Mouse (Mus musculus) urinary bladder, postnatal 14 days (tissue): ENCODE data around the gene Serpine1.
A peak's percentile ranks its signal among the peaks of the same experiment; 100 is the strongest.

Experiments used
- DNase-seq: peaks from one replicate; pipeline ENCODE4 v3.0.0; 2021; ENCODE audit warnings: low spot score

Gene Serpine1

GRCm38 (mm10) chr5:137054873-137055272 is 17.2 kb downstream of the Serpine1 start:
- DNase-seq = no peak

GRCm38 (mm10) chr5:137054299-137054698 is 17.8 kb downstream of the Serpine1 start:
- no peak for DNase-seq

- DNase-seq = no peak
Observed at GRCm38 (mm10) chr5:137051914-137052505, 20.1 kb downstream of the Serpine1 start.

GRCm38 (mm10) chr5:137051125-137051524 is 20.9 kb downstream of the Serpine1 start:
- DNase-seq = no peak

GRCm38 (mm10) chr5:137046991-137047390 is 25.1 kb downstream of the Serpine1 start:
- no peak for DNase-seq

GRCm38 (mm10) chr5:137046324-137046718 is 25.7 kb downstream of the Serpine1 start:
- no peak for DNase-seq

GRCm38 (mm10) chr5:137045402-137046323 is 26.4 kb downstream of the Serpine1 start, which contains the start of gene Ap1s1:
Ap1s1 (minus strand) TSS chr5:137046135.
- DNase-seq = peak; percentile 97

- no peak for DNase-seq
Observed at GRCm38 (mm10) chr5:137043997-137044396, 28.1 kb downstream of the Serpine1 start.

GRCm38 (mm10) chr5:137041442-137041841 is 30.6 kb downstream of the Serpine1 start:
- no peak for DNase-seq

- no peak for DNase-seq
Observed at GRCm38 (mm10) chr5:137039453-137039852, 32.6 kb downstream of the Serpine1 start.

- DNase-seq = no peak
Observed at GRCm38 (mm10) chr5:137036211-137036610, 35.9 kb downstream of the Serpine1 start.

GRCm38 (mm10) chr5:137032641-137033074 is 39.4 kb downstream of the Serpine1 start:
- peak; percentile 92 for DNase-seq

GRCm38 (mm10) chr5:137032033-137032421 is 40.0 kb downstream of the Serpine1 start:
- no peak for DNase-seq

GRCm38 (mm10) chr5:137031076-137032032 is 40.7 kb downstream of the Serpine1 start:
- DNase-seq = peak; percentile 44

- no peak for DNase-seq
Observed at GRCm38 (mm10) chr5:137030416-137030810, 41.7 kb downstream of the Serpine1 start.

GRCm38 (mm10) chr5:137029643-137030415 is 42.2 kb downstream of the Serpine1 start:
- peak; percentile 95 for DNase-seq

- no peak for DNase-seq
Observed at GRCm38 (mm10) chr5:137029273-137029585, 42.8 kb downstream of the Serpine1 start.

GRCm38 (mm10) chr5:137028561-137029272 is 43.4 kb downstream of the Serpine1 start:
- DNase-seq = no peak

- DNase-seq = no peak
Observed at GRCm38 (mm10) chr5:137026092-137026491, 46.0 kb downstream of the Serpine1 start, which contains the start of gene Vgf. Vgf (plus strand) TSS chr5:137026392.

GRCm38 (mm10) chr5:137025132-137025531 is 46.9 kb downstream of the Serpine1 start:
- DNase-seq = peak; percentile 78

GRCm38 (mm10) chr5:137024318-137024717 is 47.8 kb downstream of the Serpine1 start:
- DNase-seq = no peak
